Mouse (Mus musculus) olfactory bulb, adult 2 months (tissue): ENCODE data around the gene B4galt1.

Source experiments
- CTCF ChIP-seq: fragments of 200-500 bp; IDR thresholded peaks from 2 replicates; pipeline ENCODE4 v1.5.1; 2012; ENCODE audit warnings: low read depth, mild to moderate bottlenecking, low read length, moderate library complexity; ENCODE audit not compliant: insufficient read depth
- POLR2A ChIP-seq: fragments of 200-500 bp; IDR thresholded peaks from 2 replicates; pipeline ENCODE4 v1.6.1; 2012; ENCODE audit warnings: mild to moderate bottlenecking, low read depth, low read length, moderate library complexity; ENCODE audit not compliant: insufficient read depth

DNA sequence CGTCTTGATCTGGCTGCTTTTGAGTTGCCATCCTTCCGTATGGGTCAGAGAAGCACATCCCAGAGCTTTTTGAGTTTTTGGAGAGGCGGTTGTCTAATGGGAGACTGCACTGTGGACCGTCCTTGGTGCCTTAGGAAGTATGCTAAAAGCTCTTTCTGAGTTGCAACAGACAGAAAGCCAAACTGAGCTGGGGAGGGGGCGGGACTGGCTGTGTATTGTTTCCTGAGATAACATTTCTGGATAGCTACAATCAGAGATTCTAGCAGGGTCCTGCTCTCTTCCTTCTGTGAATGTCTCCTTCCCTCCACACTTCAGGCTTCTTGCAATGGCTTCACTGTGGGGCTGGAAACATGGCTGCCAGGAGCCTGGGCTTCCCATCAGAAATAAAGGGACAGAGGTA is 23.7 kb upstream of the B4galt1 start:
- TF ChIP-seq CTCF, result no peak
- TF ChIP-seq POLR2A, result no peak
